Mouse (Mus musculus): ENCODE results near the gene Fam104a. TPM values are rescaled to one million over a fixed set of nuclear protein-coding genes. Genes with fewer than 3 reads are reported as not detected.
A peak's percentile ranks its signal among the peaks of the same experiment; 100 is the strongest.

Gene Fam104a
- polyA plus RNA-seq (2012; rRNA removed) (20.6 and 25.0 TPM in 2 replicates), polyA plus RNA-seq (2014; fragmentation: Nextera tagmentation; extraction: Ambion mirVana) (44.5 and 46.8 TPM in 2 replicates)

DNA sequence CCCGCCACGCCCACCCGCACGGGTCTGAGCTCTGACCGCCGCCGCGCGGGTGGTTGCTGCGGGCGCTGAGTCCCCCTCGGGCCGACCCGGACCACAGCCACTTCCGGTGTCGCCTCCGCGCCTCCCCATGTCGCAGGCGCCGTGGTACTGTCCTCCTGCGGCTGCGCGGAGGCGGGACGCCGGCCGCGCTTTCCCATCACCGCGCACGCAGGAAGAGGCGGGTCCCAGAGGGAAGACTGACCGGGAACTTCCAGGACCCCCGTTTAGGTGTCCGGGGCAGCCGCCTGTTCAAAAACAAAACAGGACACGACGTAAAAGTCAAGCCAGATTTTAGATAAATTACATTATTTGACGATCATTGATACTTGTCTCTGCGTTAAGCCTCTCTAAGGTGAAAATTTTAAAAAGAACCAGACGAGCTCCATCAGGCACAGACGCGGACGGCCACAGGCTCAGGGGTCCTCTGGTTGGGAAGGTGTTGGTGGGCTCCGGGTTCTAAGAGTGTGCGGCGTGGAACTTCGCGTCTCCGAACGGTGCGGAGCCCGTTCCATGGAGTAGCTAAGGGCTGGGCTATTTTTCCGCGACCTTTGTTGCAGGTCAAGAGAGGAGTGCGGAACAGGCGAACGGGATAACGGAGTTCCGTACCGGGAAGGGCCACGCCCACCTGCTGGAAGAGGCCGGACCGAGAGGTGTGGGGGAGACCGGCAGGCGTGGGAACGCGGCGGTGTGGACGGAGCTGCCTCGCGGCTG, at the start of gene Fam104a, which contains the start of gene D11Wsu47e:
Gene Fam104a (minus strand): TSS at position 199 of the 750 bp plus-strand sequence.
Gene D11Wsu47e (plus strand): TSS at position 456 of the 750 bp plus-strand sequence.
- peaks cover 13% of the 10 kb centered on the region for H3K36me3 ChIP-seq (replicated peaks; ENCODE audit: control insufficient read depth, insufficient read depth, low read depth)
- TF ChIP-seq EP300 (IDR thresholded peaks at IDR 0.05; ENCODE audit: low read depth) (peak; percentile 77), CTCF (IDR thresholded peaks at IDR 0.05; ENCODE audit: low read depth) (no peak; the same call in 1 of the 2 replicates)
- WGBS (ENCODE audit: insufficient replicate concordance) = under 1% methylated on average over 73 of the region's 73 CpGs
- H3K4me2 ChIP-seq (ENCODE audit: low read depth) = peak within 1 kb of the TSS; percentile 92
- no peaks in the 10 kb centered on the region for H3K9me3 ChIP-seq (ENCODE audit: control insufficient read depth, low read length)
- peak; percentile 82 for ATAC-seq (ENCODE audit: insufficient read depth)
- peaks cover 31 to 40% of the 10 kb centered on the region in 2 experiments for H3K4me1 ChIP-seq (replicated peaks; ENCODE audit: control insufficient read depth in 2 of 2, insufficient read depth in 2 of 2, low read length in 1 of 2)
- H3K4me3 ChIP-seq (ENCODE audit: insufficient read depth in 1 of 2, low read depth in 2 of 2, low read length in 2 of 2) = peak within 1 kb of the TSS; percentile 91 to 92
- DNase-seq (ENCODE audit: low read depth in 3 of 3, low spot score in 3 of 3) = peak; percentile 87 to 89 (median 88)
- peak within 1 kb of the TSS; percentile 96 for H3K9ac ChIP-seq (replicated peaks)
- no peaks in the 10 kb centered on the region for H3K27me3 ChIP-seq (ENCODE audit: control insufficient read depth, insufficient read depth, low read length)
- H3K27ac ChIP-seq = peak within 1 kb of the TSS; percentile 99

DNA sequence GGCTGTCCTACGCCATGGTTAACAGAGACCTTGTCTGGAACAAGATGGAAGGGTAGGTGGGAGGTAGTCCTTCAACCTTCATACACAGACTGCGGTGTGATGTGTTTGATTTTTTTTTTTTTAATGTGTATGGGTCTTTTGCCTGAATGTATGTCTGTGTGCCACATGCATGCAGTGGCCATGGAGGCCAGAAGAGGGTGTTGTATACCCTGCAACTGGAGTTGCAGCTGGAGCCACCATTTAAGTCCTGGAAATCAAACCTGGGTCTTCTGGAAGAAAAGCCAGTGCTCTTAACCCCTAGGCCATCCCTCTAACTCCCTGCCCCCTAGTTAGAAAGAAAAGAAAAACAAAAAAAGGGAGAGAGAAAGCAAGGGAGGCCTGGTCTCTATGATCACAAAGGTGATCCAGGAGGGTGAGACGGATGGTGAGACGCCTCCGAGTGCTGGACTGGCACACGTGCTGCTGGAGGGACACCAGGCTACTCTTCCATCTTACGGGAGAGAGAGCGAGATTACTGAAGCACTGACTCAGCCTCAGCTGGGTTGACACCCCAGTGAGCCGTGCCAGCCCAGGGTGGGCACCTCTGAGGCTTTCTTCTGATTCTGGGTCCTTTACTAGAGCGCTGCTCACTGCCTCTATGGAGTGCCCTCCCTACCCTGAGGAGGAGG, 48.1 kb upstream of the Fam104a start:
- 89% methylated on average over 10 of the region's 10 CpGs for WGBS (ENCODE audit: insufficient replicate concordance)
- H3K27me3 ChIP-seq (ENCODE audit: control insufficient read depth, insufficient read depth, low read length) = no peaks in the 10 kb centered on the region
- DNase-seq (ENCODE audit: low read depth in 3 of 3, low spot score in 3 of 3) (no peak), ATAC-seq (ENCODE audit: insufficient read depth) (no peak)
- H3K9me3 ChIP-seq (ENCODE audit: control insufficient read depth, low read length) = no peaks in the 10 kb centered on the region
- TF ChIP-seq CTCF (IDR thresholded peaks at IDR 0.05; ENCODE audit: low read depth) (peak; percentile 42), EP300 (IDR thresholded peaks at IDR 0.05; ENCODE audit: low read depth) (no peak)
- no peak overlapping the region for H3K27ac ChIP-seq
- H3K4me1 ChIP-seq (replicated peaks; ENCODE audit: control insufficient read depth in 2 of 2, insufficient read depth in 2 of 2, low read length in 1 of 2) = peaks cover 15 to 25% of the 10 kb centered on the region in 2 experiments
- no peak overlapping the region for H3K4me3 ChIP-seq (ENCODE audit: insufficient read depth in 1 of 2, low read depth in 2 of 2, low read length in 2 of 2)
- peaks cover 27% of the 10 kb centered on the region for H3K36me3 ChIP-seq (replicated peaks; ENCODE audit: control insufficient read depth, insufficient read depth, low read depth)
- no peak overlapping the region for H3K4me2 ChIP-seq (ENCODE audit: low read depth)
- H3K9ac ChIP-seq (replicated peaks) = no peak overlapping the region

DNA sequence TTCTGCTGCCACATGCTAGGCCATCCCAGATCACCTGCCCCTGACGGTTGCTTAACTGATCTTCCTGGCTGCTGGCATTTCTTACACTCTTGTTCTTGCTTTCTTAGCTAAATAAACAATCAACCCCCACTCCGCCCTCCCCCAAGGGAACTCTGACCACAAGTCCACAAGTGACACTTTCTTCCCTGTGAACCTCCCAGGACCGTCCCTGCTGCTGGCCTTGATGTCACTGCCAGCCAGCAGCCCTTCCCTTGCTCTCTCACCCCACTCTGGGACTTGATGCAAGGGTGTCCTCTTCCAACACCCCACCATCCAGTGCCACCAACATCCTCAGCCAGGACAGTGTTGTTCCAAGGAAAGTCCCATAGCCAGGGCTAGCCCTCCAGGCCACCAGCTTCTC, 46.9 kb upstream of the Fam104a start:
- TF ChIP-seq EP300 (IDR thresholded peaks at IDR 0.05; ENCODE audit: low read depth) = no peak
- no peak for TF ChIP-seq CTCF (IDR thresholded peaks at IDR 0.05; ENCODE audit: low read depth)
- Histone ChIP-seq H3K27me3 (ENCODE audit: control insufficient read depth, insufficient read depth, low read length) (no peaks in the 10 kb centered on the region), H3K4me1 (replicated peaks; ENCODE audit: control insufficient read depth in 2 of 2, insufficient read depth in 2 of 2, low read length in 1 of 2) (peaks cover 13 to 22% of the 10 kb centered on the region in 2 experiments), H3K27ac (no peak overlapping the region), H3K9ac (replicated peaks) (no peak overlapping the region), H3K9me3 (ENCODE audit: control insufficient read depth, low read length) (no peaks in the 10 kb centered on the region), H3K36me3 (replicated peaks; ENCODE audit: control insufficient read depth, insufficient read depth, low read depth) (peaks cover 33% of the 10 kb centered on the region), H3K4me2 (ENCODE audit: low read depth) (no peak overlapping the region), H3K4me3 (ENCODE audit: insufficient read depth in 1 of 2, low read depth in 2 of 2, low read length in 2 of 2) (no peak overlapping the region)
- DNase-seq (ENCODE audit: low read depth in 3 of 3, low spot score in 3 of 3) = no peak
- WGBS (ENCODE audit: insufficient replicate concordance) = 68% methylated on average over 3 of the region's 3 CpGs
- no peak for ATAC-seq (ENCODE audit: insufficient read depth)

DNA sequence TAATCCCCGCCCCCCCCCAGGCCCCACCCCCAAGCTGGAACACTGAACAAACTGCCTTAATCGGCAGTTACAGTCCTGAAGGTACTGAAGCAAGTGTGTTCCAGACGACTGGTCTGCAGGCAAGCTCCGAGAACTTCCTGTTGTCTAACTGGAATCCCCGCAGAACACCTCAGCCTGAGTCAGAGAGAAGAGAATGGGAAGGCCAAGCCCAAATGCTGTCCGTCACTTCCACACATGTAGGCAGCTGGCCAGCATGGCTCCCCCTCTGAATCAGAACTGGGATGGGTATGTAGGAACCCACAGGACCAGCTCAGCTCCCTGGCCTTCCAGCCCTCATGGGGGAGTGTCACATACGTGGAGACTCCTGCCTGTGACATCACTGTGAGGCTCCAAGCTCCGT, 46.0 kb upstream of the Fam104a start:
- Histone ChIP-seq H3K9ac (replicated peaks) (no peak overlapping the region), H3K4me3 (ENCODE audit: insufficient read depth in 1 of 2, low read depth in 2 of 2, low read length in 2 of 2) (no peak overlapping the region), H3K4me1 (replicated peaks; ENCODE audit: control insufficient read depth in 2 of 2, insufficient read depth in 2 of 2, low read length in 1 of 2) (peaks cover 13 to 18% of the 10 kb centered on the region in 2 experiments), H3K9me3 (ENCODE audit: control insufficient read depth, low read length) (no peaks in the 10 kb centered on the region), H3K36me3 (replicated peaks; ENCODE audit: control insufficient read depth, insufficient read depth, low read depth) (peaks cover 30% of the 10 kb centered on the region), H3K27ac (no peak overlapping the region), H3K27me3 (ENCODE audit: control insufficient read depth, insufficient read depth, low read length) (no peaks in the 10 kb centered on the region), H3K4me2 (ENCODE audit: low read depth) (no peak overlapping the region)
- ATAC-seq (ENCODE audit: insufficient read depth) = no peak
- 69% methylated on average over 8 of the region's 8 CpGs for WGBS (ENCODE audit: insufficient replicate concordance)
- TF ChIP-seq CTCF (IDR thresholded peaks at IDR 0.05; ENCODE audit: low read depth) (no peak), EP300 (IDR thresholded peaks at IDR 0.05; ENCODE audit: low read depth) (no peak)
- no peak for DNase-seq (ENCODE audit: low read depth in 3 of 3, low spot score in 3 of 3)

DNA sequence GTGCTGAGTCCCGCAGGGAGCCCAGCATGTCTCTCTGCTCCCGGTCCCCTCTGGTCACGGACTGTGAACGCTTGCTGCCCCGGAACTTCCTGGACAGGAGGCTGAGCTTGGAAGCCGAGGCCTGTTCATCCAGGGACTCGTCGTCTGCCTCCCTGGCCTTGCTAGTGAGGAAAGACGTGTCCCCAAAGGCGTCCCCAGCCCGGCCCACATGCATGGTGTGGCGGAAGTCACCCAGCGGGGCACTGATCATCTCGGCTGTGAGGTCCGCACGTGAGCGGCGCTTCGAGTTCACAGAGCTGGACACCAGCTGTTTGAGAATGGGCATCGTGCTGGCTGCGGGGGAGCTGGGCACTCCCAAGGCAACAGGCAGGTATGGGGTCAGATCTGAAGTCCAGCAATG, 45.3 kb upstream of the Fam104a start:
- Histone ChIP-seq H3K27me3 (ENCODE audit: control insufficient read depth, insufficient read depth, low read length) (no peaks in the 10 kb centered on the region), H3K9me3 (ENCODE audit: control insufficient read depth, low read length) (no peaks in the 10 kb centered on the region), H3K4me1 (replicated peaks; ENCODE audit: control insufficient read depth in 2 of 2, insufficient read depth in 2 of 2, low read length in 1 of 2) (peaks cover 9 to 13% of the 10 kb centered on the region in 2 experiments), H3K4me3 (ENCODE audit: insufficient read depth in 1 of 2, low read depth in 2 of 2, low read length in 2 of 2) (no peak overlapping the region), H3K4me2 (ENCODE audit: low read depth) (no peak overlapping the region), H3K9ac (replicated peaks) (no peak overlapping the region), H3K27ac (no peak overlapping the region), H3K36me3 (replicated peaks; ENCODE audit: control insufficient read depth, insufficient read depth, low read depth) (peaks cover 30% of the 10 kb centered on the region)
- ATAC-seq (ENCODE audit: insufficient read depth) = no peak
- TF ChIP-seq CTCF (IDR thresholded peaks at IDR 0.05; ENCODE audit: low read depth) = no peak
- TF ChIP-seq EP300 (IDR thresholded peaks at IDR 0.05; ENCODE audit: low read depth) = no peak
- WGBS (ENCODE audit: insufficient replicate concordance) = 91% methylated on average over 21 of the region's 21 CpGs
- no peak for DNase-seq (ENCODE audit: low read depth in 3 of 3, low spot score in 3 of 3)
